Mouse (Mus musculus): ENCODE data around the gene Hist1h4c. TPM values are rescaled to one million over a fixed set of nuclear protein-coding genes. Genes with fewer than 3 reads are reported as not detected.
"Not testable (repeated sequence)": the region's sequence is repeated elsewhere in the genome, so short reads cannot be mapped to it uniquely, and the experiment has no call there.

The Hist1h4c gene
- polyA plus RNA-seq, 1 experiment from 2014 or later, result 9.0 TPM

DNA sequence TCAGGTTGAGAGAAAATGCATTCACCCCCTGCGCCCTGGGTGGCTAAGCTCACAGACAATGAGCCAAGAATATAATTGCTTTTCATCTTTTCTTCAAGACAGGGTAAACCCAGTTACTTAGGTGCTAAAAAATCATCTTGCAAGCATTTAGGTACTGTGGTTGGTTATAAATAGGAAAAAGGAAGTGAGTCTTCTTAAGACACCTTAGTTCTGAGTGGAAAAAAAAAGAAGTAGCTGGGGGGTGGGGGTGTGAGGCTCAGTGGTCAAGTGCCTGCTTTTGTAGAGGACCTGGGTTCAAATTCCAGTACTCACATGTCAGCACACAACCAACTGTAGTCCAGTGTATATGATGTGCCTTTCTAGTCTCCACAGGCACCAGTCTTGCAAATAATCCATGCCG, 9.3 kb downstream of the Hist1h4c start:
- Histone ChIP-seq H3K4me1 (peaks cover 10% of the 10 kb centered on the region; the same call in 1 of the 2 replicates), H3K9ac (no peak overlapping the region), H3K4me3 (no peak overlapping the region), H3K27me3 (no peaks in the 10 kb centered on the region), H3K27ac (no peak overlapping the region), H3K4me2 (no peak overlapping the region), H3K9me3 (no peaks in the 10 kb centered on the region), H3K36me3 (no peaks in the 10 kb centered on the region)
- no peak for ATAC-seq (ENCODE audit: insufficient number of reproducible peaks, insufficient read depth, low FRiP score, low TSS enrichment, low read depth)
- WGBS, result 91% methylated on average over 2 of the region's 2 CpGs

DNA sequence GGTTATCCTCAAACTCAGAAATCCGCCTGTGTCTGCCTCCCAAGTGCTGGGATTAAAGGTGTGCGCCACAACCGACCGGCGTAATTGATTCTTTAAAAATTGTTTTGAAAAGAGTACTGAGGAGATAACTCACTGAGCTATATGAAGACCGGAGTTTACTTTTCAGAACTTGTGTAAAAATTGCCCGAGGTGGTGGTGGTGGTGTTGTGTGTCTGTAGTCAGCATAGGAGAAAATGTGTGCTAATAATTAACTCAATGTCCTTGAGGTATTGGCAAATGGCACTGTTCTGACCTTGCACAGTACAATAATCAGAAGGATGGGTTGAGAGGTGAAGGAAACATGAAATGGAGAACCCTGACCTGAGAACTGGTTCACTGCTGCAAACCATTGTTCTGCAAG, 10.3 kb downstream of the Hist1h4c start:
- Histone ChIP-seq H3K4me1 (peaks cover 11% of the 10 kb centered on the region), H3K9ac (no peak overlapping the region), H3K4me3 (no peak overlapping the region), H3K36me3 (no peaks in the 10 kb centered on the region), H3K4me2 (no peak overlapping the region), H3K27me3 (no peaks in the 10 kb centered on the region), H3K9me3 (no peaks in the 10 kb centered on the region), H3K27ac (no peak overlapping the region)
- ATAC-seq (ENCODE audit: insufficient number of reproducible peaks, insufficient read depth, low FRiP score, low TSS enrichment, low read depth), result no peak
- WGBS, result 91% methylated on average over 7 of the region's 7 CpGs

DNA sequence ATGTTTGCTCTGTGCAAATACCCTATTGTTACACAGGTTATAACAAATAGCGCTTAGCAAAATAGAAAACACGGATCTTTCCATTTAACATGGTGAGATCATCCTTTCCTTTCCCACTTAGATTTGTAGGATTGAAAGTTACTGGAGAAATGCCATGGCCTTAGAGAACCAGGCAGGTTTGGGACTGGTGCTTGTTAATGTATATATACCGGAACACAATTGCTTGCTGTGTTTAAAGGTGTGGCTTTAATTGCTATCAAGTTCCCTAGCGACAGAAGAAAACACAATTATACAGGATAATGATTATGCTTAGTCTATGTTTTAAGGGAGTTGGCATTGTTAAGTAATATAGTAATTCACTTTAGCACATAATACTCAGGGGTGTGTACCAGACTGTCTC, 11.1 kb downstream of the Hist1h4c start:
- H3K27ac ChIP-seq, result no peak overlapping the region
- no peaks in the 10 kb centered on the region for H3K27me3 ChIP-seq
- no peak overlapping the region for H3K4me2 ChIP-seq
- H3K36me3 ChIP-seq, result no peaks in the 10 kb centered on the region
- no peak for ATAC-seq (ENCODE audit: insufficient number of reproducible peaks, insufficient read depth, low FRiP score, low TSS enrichment, low read depth)
- no peak overlapping the region for H3K4me3 ChIP-seq
- H3K9ac ChIP-seq, result no peak overlapping the region
- 85% methylated on average over 4 of the region's 4 CpGs for WGBS
- H3K4me1 ChIP-seq, result peaks cover 16% of the 10 kb centered on the region
- H3K9me3 ChIP-seq, result no peaks in the 10 kb centered on the region

DNA sequence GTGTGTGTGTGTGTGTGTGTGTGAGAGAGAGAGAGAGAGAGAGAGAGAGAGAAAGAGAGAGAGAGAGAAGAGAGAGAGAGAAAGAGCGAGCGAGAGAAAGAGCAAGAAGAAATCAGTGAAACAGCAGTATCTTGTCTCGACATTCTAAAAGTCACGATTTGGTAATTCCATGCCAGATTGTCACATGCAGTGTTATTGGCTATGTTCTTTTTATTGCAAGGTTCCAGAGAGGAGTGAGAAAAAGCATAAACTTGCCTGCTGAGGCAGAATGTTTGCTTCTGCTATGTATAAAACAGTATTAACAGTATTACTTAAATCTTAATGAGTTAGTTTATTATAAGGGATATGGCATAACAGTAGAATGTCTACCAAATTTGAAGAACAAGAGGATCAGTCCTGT, 12.3 kb downstream of the Hist1h4c start:
- peak overlapping the region; percentile 75 for H3K9ac ChIP-seq
- no peaks in the 10 kb centered on the region for H3K27me3 ChIP-seq
- WGBS, result 47% methylated on average over 4 of the region's 4 CpGs
- ATAC-seq (ENCODE audit: insufficient number of reproducible peaks, insufficient read depth, low FRiP score, low TSS enrichment, low read depth), result no peak
- H3K4me3 ChIP-seq, result peak overlapping the region; percentile 50
- H3K4me1 ChIP-seq, result peaks cover 16% of the 10 kb centered on the region
- H3K4me2 ChIP-seq, result peak overlapping the region; percentile 69
- H3K36me3 ChIP-seq, result no peaks in the 10 kb centered on the region
- H3K27ac ChIP-seq, result peak overlapping the region; percentile 98
- no peaks in the 10 kb centered on the region for H3K9me3 ChIP-seq

DNA sequence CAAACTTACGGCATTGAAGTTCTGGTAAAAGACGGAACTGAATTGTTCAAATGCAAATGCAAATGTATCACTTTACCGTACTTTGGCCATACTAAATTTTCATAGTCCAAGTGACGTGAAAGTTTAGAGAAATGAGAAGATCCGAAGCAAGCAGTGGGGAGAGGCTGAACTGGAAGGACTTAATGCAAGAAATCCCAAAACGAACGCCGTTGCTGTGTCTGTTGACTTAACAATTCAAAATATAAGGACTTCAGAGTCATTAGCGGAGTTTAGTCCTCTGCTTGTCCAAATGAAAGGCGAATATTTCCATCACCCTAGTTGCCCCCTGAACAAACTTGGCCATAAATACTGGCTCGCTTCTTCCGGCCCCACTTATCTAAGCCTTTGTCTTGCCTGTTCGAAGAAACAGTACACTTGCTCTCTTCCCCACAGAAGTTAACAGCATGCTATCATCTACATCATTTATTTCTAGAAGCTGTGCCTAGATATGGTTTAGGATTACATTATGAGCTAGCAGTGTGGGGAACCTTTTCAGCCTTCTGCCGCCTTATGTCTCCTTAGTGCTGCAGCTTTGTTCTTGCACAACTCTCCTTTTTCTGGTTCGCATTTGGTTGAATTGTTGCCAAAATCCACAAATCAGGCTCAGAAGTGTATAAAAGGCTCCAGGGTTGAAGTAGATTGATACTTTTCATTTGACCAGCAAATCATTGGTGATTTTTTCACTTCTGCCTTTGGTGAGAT, 13.0 kb downstream of the Hist1h4c start:
- peak overlapping the region; percentile 50 for H3K4me3 ChIP-seq
- no peaks in the 10 kb centered on the region for H3K27me3 ChIP-seq
- H3K27ac ChIP-seq, result peak overlapping the region; percentile 98
- peak overlapping the region; percentile 75 for H3K9ac ChIP-seq
- no peaks in the 10 kb centered on the region for H3K36me3 ChIP-seq
- peak overlapping the region; percentile 69 for H3K4me2 ChIP-seq
- no peaks in the 10 kb centered on the region for H3K9me3 ChIP-seq
- 7% methylated on average over 15 of the region's 15 CpGs for WGBS
- H3K4me1 ChIP-seq, result peaks cover 16% of the 10 kb centered on the region
- no peak for ATAC-seq (ENCODE audit: insufficient number of reproducible peaks, insufficient read depth, low FRiP score, low TSS enrichment, low read depth)

DNA sequence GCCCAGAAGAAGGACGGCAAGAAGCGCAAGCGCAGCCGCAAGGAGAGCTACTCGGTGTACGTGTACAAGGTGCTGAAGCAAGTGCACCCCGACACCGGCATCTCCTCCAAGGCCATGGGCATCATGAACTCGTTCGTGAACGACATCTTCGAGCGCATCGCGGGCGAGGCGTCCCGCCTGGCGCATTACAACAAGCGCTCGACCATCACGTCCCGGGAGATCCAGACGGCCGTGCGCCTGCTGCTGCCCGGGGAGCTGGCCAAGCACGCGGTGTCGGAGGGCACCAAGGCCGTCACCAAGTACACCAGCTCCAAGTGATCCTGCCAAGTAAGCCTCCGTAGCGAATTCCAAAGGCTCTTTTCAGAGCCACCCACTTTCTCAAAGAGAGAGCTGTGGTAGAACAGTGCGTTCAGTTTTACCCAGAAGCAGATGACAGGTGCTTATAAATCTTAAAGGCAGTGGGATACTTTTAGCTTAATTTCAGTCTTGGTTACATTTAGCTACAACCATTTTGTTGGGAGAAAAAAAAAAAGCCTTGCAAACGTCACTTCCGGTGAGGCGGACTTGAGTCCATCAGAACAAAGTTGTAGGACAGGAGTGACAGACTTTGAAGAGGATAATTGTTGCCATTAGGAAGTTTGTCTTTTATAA, 13.8 kb downstream of the Hist1h4c start:
- Histone ChIP-seq H3K4me1 (peaks cover 16% of the 10 kb centered on the region), H3K4me3 (peak overlapping the region; percentile 50), H3K9ac (peak overlapping the region; percentile 75), H3K4me2 (peak overlapping the region; percentile 69), H3K27ac (peak overlapping the region; percentile 98)
- under 1% methylated on average over 18 of the region's 37 CpGs for WGBS
- not testable (repeated sequence) for H3K9me3 ChIP-seq; H3K27me3 ChIP-seq; ATAC-seq (ENCODE audit: insufficient number of reproducible peaks, insufficient read depth, low FRiP score, low TSS enrichment, low read depth); H3K36me3 ChIP-seq

DNA sequence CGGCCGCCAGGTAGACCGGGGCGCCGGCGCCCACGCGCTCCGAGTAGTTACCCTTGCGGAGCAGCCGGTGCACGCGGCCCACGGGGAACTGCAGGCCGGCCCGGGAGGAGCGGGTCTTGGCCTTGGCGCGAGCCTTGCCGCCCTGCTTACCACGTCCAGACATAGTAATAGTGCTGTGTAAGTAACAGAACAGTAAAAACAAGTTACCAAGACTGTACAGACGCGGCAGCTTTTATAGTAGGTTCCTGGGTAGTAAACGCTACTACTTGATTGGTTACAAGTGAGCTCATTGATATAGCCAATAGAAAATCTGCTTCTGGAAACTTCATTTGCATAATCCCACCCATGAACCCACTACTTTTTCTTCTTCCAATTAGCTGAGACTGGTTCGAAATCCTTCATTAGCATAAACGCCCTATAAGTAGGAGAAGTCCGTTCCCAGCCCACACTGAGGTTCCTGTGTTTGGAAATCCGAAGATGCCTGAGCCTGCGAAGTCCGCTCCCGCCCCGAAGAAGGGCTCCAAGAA, 14.4 kb downstream of the Hist1h4c start, which contains the start of the genes Hist1h2ac and Hist1h2bc:
Gene Hist1h2ac, minus strand, starts transcription at position 194 of the 527 bp plus-strand sequence.
Gene Hist1h2bc, plus strand, starts transcription at position 445 of the 527 bp plus-strand sequence.
- no peaks in the 10 kb centered on the region for H3K9me3 ChIP-seq
- H3K36me3 ChIP-seq, result no peaks in the 10 kb centered on the region
- 0% methylated on average over 28 of the region's 32 CpGs for WGBS
- peak within 1 kb of the TSS; percentile 50 for H3K4me3 ChIP-seq
- H3K27ac ChIP-seq, result peak within 1 kb of the TSS; percentile 98
- peak within 1 kb of the TSS; percentile 69 for H3K4me2 ChIP-seq
- peak; percentile 99 for ATAC-seq (ENCODE audit: insufficient number of reproducible peaks, insufficient read depth, low FRiP score, low TSS enrichment, low read depth)
- H3K27me3 ChIP-seq, result no peaks in the 10 kb centered on the region
- peak within 1 kb of the TSS; percentile 75 for H3K9ac ChIP-seq
- H3K4me1 ChIP-seq, result peaks cover 16% of the 10 kb centered on the region

DNA sequence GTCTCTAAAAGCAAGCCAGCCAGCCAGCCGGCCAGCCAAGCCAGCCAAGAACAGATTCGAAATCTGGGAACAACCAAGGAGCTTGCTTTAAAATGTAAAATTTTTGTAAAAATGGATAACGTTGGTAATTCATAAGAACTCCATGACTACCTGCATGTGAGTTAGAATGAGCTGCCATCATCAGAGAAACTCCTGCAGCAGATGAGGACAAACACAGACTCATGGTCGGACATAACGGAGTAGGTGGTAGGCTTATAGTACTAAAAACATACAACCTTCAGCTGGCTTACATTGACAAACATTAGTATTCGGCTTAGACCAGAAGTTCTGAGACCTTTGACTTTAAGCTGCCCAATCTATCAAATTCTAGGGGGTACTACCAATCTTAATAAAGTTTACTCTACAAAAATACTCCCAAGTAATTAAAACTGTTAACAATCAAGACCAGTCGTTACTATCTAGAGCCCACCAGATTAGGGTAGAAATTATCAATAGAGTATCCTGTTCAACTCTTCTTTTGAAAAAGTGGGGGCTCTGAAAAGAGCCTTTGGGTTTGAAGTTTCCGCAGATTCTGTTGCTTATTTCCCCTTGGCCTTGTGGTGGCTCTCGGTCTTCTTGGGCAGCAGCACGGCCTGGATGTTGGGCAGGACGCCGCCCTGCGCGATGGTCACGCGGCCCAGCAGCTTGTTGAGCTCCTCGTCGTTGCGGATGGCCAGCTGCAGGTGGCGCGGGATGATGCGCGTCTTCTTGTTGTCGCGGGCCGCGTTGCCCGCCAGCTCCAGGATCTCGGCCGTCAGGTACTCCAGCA, 15.1 kb downstream of the Hist1h4c start:
- Histone ChIP-seq H3K4me2 (peak overlapping the region; percentile 69), H3K9ac (peak overlapping the region; percentile 72), H3K27ac (peak overlapping the region; percentile 98), H3K4me1 (peaks cover 16% of the 10 kb centered on the region), H3K4me3 (peak overlapping the region; percentile 50)
- 8% methylated on average over 16 of the region's 30 CpGs for WGBS
- ATAC-seq (ENCODE audit: insufficient number of reproducible peaks, insufficient read depth, low FRiP score, low TSS enrichment, low read depth); H3K9me3 ChIP-seq; H3K36me3 ChIP-seq; H3K27me3 ChIP-seq: not testable (repeated sequence)

DNA sequence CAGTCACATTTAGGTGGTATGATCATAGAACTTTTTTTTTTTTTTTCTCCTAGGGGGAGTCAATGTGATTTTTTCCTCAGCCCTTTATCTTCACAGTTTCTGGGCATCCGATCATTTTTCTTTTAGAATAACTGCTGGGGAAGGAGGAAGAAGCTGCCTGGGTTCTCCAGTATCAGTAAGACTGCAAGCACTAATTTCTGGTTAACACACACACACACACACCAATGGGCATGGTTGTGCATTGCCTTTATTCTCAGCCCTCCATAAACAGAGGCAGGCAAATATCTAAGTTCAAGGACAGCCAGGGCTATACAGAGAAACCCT, 15.7 kb downstream of the Hist1h4c start:
- H3K27ac ChIP-seq, result peak overlapping the region; percentile 98
- 47% methylated on average over 1 of the region's 1 CpGs for WGBS
- peak overlapping the region; percentile 72 for H3K9ac ChIP-seq
- H3K4me2 ChIP-seq, result peak overlapping the region; percentile 69
- peaks cover 16% of the 10 kb centered on the region for H3K4me1 ChIP-seq
- no peak for ATAC-seq (ENCODE audit: insufficient number of reproducible peaks, insufficient read depth, low FRiP score, low TSS enrichment, low read depth)
- peak overlapping the region; percentile 50 for H3K4me3 ChIP-seq
- H3K27me3 ChIP-seq, result no peaks in the 10 kb centered on the region
- no peaks in the 10 kb centered on the region for H3K36me3 ChIP-seq
- no peaks in the 10 kb centered on the region for H3K9me3 ChIP-seq

DNA sequence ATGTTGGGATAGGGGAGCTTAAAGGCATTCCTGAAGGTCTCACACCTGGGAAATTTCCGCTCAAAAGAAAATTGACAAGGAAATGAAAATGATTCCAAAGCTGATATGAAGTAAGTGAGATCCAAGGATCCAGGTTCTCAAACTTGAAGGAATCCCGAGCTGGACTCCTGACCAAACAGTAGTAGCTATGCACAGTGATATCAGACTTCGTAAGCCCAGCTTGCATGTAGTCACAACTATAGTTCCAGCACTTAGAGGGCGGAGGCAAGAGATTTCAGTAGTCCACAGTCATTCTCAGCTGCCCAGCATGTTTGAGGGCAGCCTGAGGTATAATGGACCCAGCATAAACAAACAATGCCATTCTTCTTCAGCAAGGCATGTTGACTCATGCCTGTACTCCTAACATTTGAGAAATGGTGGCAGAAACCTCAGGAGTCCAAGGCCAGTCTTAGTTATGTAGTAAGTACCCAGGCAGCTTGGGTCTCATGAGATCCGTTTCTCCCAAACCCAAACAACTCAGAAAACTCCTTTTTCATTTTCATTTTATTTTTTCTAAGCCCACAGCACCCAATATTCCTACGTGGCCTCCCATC, 16.2 kb downstream of the Hist1h4c start:
- peaks cover 16% of the 10 kb centered on the region for H3K4me1 ChIP-seq
- no peak overlapping the region for H3K9ac ChIP-seq
- H3K27me3 ChIP-seq, result no peaks in the 10 kb centered on the region
- peak overlapping the region; percentile 69 for H3K4me2 ChIP-seq
- H3K4me3 ChIP-seq, result no peak overlapping the region
- no peak for ATAC-seq (ENCODE audit: insufficient number of reproducible peaks, insufficient read depth, low FRiP score, low TSS enrichment, low read depth)
- 87% methylated on average over 6 of the region's 6 CpGs for WGBS
- no peaks in the 10 kb centered on the region for H3K36me3 ChIP-seq
- no peaks in the 10 kb centered on the region for H3K9me3 ChIP-seq
- peak overlapping the region; percentile 98; the same call in 1 of the 2 replicates for H3K27ac ChIP-seq

DNA sequence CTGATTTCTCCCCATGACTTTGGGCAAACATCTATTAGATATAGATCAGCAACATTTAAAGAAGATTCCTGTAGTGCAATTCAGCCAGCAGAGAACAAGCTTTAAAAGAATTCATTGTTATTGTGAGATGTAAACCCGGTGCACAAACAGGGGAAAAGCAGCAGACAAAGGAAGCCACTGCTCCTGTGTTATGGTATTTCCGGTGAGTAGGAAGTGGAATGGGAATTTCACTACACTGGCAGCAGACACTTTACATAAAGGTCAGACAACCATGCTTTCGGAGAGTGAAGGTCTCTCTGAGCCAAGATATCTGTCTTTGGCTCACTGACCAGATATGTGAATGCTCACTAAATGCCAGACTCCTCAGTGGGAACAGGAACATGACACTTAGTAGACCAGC, 35.7 kb downstream of the Hist1h4c start:
- no peaks in the 10 kb centered on the region for H3K36me3 ChIP-seq
- H3K27me3 ChIP-seq, result no peaks in the 10 kb centered on the region
- H3K4me2 ChIP-seq, result no peak overlapping the region
- no peaks in the 10 kb centered on the region for H3K9me3 ChIP-seq
- 77% methylated on average over 3 of the region's 3 CpGs for WGBS
- no peaks in the 10 kb centered on the region for H3K4me1 ChIP-seq
- H3K4me3 ChIP-seq, result no peak overlapping the region
- no peak overlapping the region for H3K27ac ChIP-seq
- no peak for ATAC-seq (ENCODE audit: insufficient number of reproducible peaks, insufficient read depth, low FRiP score, low TSS enrichment, low read depth)
- no peak overlapping the region for H3K9ac ChIP-seq

Measured in embryonic facial prominence, embryonic 13.5 days (tissue).